Mouse (Mus musculus) intestine, postnatal 0 days (tissue): ENCODE data around the gene Aff4. TPM values are rescaled to one million over a fixed set of nuclear protein-coding genes. Genes with fewer than 3 reads are reported as not detected.
"Not testable (repeated sequence)": the region's sequence is repeated elsewhere in the genome, so short reads cannot be mapped to it uniquely, and the experiment has no call there.

Source experiments
- ATAC-seq: fragments of 200-750 bp; cut with Nextera tagmentation; 2 replicates; pipeline ENCODE4 v1.8.0; 2017; ENCODE audit warnings: mild to moderate bottlenecking, moderate TSS enrichment, moderate library complexity
- H3K27ac ChIP-seq: fragments of 300-500 bp; sonication (generic); 2 replicates; pipeline ENCODE4 v1.5.1; 2014; ENCODE audit warnings: mild to moderate bottlenecking, low read depth, low read length, moderate library complexity
- H3K27me3 ChIP-seq: fragments of 300-500 bp; sonication (generic); replicated peaks from 2 replicates; pipeline ENCODE4 v1.6.1; 2014; ENCODE audit warnings: low read length, mixed read lengths; ENCODE audit not compliant: control insufficient read depth, insufficient read depth
- H3K36me3 ChIP-seq: fragments of 300-500 bp; sonication (generic); 2 replicates; pipeline ENCODE4 v1.6.1; 2014; ENCODE audit warnings: mild to moderate bottlenecking, moderate library complexity; ENCODE audit not compliant: control insufficient read depth, insufficient read depth
- H3K4me1 ChIP-seq: fragments of 300-500 bp; sonication (generic); replicated peaks from 2 replicates; pipeline ENCODE4 v1.6.1; 2014; ENCODE audit warnings: antibody characterized with exemption, low read length, mixed read lengths; ENCODE audit not compliant: control insufficient read depth, insufficient read depth
- H3K4me2 ChIP-seq: fragments of 300-500 bp; sonication (generic); replicated peaks from 2 replicates; pipeline ENCODE4 v1.6.1; 2014; ENCODE audit warnings: low read depth, mild to moderate bottlenecking, moderate library complexity
- H3K4me3 ChIP-seq: fragments of 300-500 bp; sonication (generic); 2 replicates; pipeline ENCODE4 v1.5.1; 2014; ENCODE audit warnings: low read depth, low read length
- H3K9ac ChIP-seq: fragments of 300-500 bp; sonication (generic); 2 replicates; pipeline ENCODE4 v1.6.1; 2014; ENCODE audit warnings: mild to moderate bottlenecking, low read depth, low read length
- H3K9me3 ChIP-seq: fragments of 300-500 bp; sonication (generic); 2 replicates; pipeline ENCODE4 v1.6.1; 2016; ENCODE audit warnings: mixed run types; ENCODE audit not compliant: control insufficient read depth
- CTCF ChIP-seq: sonication (generic); IDR thresholded peaks from 2 replicates; pipeline ENCODE4 v1.5.1; 2016; ENCODE audit warnings: low read depth, mild to moderate bottlenecking, control low read depth, antibody characterized with exemption, moderate library complexity
- WGBS: fragments of 180-500 bp; shearing (Covaris S2); extraction: QIAGEN DNeasy Blood & Tissue Kit; methylation state at CpG from one replicate; pipeline ENCODE4 v1.1.7; 2014; 5-methylcytosine and 5-hydroxymethylcytosine counted together
- polyA plus RNA-seq: library from polyadenylated mRNA; unstranded; fragments of >200 nt; fragmentation: Nextera tagmentation; extraction: Ambion mirVana; gene quantifications from 2 replicates; pipeline ENCODE4 v1.2.1, GENCODE M21; 2015

Aff4 gene
- polyA plus RNA-seq, 1 experiment from 2014 or later = 19.0 TPM

DNA sequence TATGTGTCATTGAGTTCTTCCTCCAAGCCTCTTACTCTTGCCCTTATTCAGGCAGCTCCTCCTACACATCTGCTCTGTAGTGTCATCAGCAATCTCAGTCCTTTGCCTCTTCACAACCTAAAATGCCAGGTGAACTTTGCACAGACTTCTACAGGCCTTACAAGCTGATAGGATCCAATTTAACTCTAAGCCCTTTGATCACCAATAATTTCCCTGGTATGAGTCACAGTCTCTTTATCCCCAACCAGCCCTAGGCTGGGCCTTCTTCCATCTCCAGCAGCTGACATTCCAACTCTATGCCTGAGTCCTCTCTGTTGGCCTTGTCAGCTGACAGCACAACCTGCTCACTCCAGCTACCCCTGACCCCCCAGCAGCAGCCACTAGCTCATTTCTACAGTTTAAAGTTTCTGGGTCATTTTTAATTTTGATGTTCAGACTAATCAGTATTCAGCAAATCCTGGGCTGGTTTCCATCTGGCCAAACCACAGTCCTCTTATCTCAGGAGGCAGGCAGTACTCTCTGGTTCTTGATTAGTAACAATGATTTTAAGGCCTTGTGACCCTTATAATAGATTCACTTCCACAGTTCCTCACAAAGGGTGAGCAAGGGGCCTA is 42.3 kb upstream of the Aff4 start:
- Histone ChIP-seq H3K27me3 (no peaks in the 10 kb centered on the region), H3K4me2 (no peak overlapping the region)
- ATAC-seq = peak; percentile 87

DNA sequence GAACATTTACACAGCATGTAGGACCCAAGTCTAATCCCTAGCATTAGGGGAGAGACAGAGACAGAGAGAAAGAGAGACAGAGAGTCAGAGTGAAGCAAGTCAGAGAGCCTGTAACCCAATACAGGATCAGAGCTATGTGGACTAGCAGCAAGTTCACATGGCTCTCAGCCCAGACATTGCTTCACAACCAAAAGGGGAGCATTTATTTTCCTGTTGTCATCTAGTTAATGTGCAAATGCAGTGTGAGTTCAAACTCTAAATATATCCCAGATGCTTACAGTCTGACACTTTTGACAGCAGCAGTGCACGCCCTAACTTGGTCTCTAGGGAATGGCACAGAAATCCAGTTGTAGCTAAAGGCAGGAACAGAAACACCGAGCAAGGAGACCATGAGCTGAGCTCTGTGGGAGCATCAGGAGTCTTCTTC is 41.7 kb upstream of the Aff4 start:
- Histone ChIP-seq H3K27ac (peak overlapping the region; percentile 82), H3K27me3 (no peaks in the 10 kb centered on the region), H3K36me3 (no peaks in the 10 kb centered on the region), H3K4me3 (no peak overlapping the region), H3K9ac (no peak overlapping the region), H3K4me2 (no peak overlapping the region), H3K9me3 (no peaks in the 10 kb centered on the region), H3K4me1 (peaks cover 10% of the 10 kb centered on the region; the same call in 1 of the 2 replicates)
- TF ChIP-seq CTCF = no peak
- ATAC-seq = 0 out of 2 replicates have a peak, but pooled peaks have one; percentile 6
- WGBS = 43% methylated on average over 2 of the region's 2 CpGs

More for the DNA sequence above, 42.3 kb upstream of the Aff4 start:
- Histone ChIP-seq H3K4me3 (no peak overlapping the region), H3K27ac (peak overlapping the region; percentile 82), H3K36me3 (no peaks in the 10 kb centered on the region), H3K4me1 (peaks cover 10% of the 10 kb centered on the region; the same call in 1 of the 2 replicates), H3K9me3 (no peaks in the 10 kb centered on the region), H3K9ac (no peak overlapping the region)
- no peak for TF ChIP-seq CTCF

DNA sequence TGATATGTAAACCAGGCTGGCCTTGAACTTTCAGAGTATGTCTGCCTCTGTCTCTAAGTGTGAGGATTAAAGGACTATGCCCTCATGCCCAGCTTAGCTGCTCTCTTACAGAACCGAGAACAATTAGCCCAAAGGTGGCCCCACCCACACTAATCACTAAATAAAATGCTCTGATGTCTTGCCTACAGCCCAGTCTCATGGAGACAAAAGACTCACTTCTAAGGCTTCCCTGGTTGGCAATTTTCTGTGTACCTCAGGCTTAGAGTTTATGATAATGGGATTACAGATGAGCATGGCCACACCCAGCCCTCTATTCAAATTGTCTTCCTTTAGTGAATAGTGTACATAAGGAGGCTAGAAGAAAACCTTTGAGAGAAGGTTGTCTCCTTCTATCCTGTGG is 39.2 kb upstream of the Aff4 start:
- ATAC-seq = no peak
- TF ChIP-seq CTCF = no peak
- H3K27me3 ChIP-seq = no peaks in the 10 kb centered on the region
- 28% methylated on average over 1 of the region's 1 CpGs for WGBS
- H3K36me3 ChIP-seq = no peaks in the 10 kb centered on the region
- peaks cover 10% of the 10 kb centered on the region; the same call in 1 of the 2 replicates for H3K4me1 ChIP-seq
- no peak overlapping the region for H3K27ac ChIP-seq
- H3K4me2 ChIP-seq = no peak overlapping the region
- H3K4me3 ChIP-seq = no peak overlapping the region
- no peaks in the 10 kb centered on the region for H3K9me3 ChIP-seq
- no peak overlapping the region for H3K9ac ChIP-seq

DNA sequence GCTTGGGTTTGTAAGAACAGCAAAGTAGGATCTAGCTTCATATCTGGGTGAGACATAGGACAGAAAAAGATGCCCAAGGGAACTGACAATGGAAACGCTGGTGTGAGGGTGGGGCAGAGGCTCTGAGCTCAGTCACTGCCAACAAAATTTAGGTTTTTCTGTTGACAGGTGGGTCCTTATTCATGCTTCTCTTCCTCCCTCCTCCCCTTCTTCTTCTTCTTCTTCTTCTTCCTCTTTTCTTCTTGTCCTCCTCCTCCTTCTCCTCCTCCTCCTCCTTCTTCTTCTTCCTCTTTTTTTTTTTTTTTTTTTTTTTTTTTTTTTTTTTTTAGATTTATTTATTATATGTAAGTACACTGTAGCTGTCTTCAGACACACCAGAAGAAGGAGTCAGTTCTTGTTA is 37.8 kb upstream of the Aff4 start:
- H3K4me2 ChIP-seq, H3K36me3 ChIP-seq, H3K9me3 ChIP-seq, H3K9ac ChIP-seq, H3K4me3 ChIP-seq, H3K4me1 ChIP-seq, ATAC-seq, H3K27ac ChIP-seq, H3K27me3 ChIP-seq: not testable (repeated sequence)
- WGBS = 78% methylated on average over 1 of the region's 1 CpGs

DNA sequence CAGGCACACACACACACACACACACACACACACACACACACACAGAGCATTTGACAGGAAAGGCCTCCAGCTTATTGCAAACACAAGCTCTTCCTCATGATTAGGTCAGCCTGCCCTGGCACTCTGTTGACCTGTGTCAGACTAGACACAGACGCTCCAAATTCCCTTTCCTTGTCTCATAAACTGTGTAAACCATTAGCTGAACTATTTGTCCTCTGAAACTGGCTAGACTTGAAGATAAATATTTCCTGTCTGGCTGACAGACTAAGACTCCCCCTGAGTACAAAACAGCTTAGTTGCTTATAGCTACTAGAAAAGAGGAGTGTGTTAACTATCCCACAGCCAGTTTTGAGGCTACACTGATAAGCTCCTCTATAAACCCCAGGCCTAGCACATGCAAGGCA is 35.9 kb upstream of the Aff4 start:
- WGBS = 5% methylated on average over 1 of the region's 1 CpGs
- ATAC-seq = peak; percentile 67
- TF ChIP-seq CTCF = no peak
- Histone ChIP-seq H3K4me2 (no peak overlapping the region), H3K27ac (no peak overlapping the region), H3K9ac (no peak overlapping the region), H3K4me3 (no peak overlapping the region), H3K27me3 (no peaks in the 10 kb centered on the region), H3K36me3 (no peaks in the 10 kb centered on the region), H3K4me1 (no peaks in the 10 kb centered on the region), H3K9me3 (no peaks in the 10 kb centered on the region)

DNA sequence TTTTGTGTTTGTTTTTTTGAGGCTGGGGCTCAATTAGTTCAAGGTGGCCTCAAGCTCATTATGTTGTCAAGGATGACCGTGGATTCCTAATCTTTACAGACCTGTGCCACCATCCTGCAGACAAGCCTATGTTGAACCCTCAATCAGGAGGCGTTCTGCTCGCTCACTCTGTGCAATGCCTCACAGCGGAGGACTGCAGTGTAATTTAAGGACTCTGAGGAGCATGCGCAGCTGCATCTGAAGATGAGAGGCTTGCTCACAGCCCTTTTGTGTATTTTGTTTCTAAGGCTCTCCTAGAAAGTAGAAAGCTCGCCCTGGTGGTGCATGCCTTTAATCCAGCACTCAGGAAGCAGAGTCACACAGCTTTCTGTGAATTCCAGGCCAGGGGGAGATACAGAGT is 33.6 kb upstream of the Aff4 start:
- ATAC-seq = no peak
- no peak for TF ChIP-seq CTCF
- no peak overlapping the region for H3K27ac ChIP-seq
- no peak overlapping the region for H3K4me2 ChIP-seq
- H3K9ac ChIP-seq = no peak overlapping the region
- H3K4me3 ChIP-seq = no peak overlapping the region
- H3K9me3 ChIP-seq = no peaks in the 10 kb centered on the region
- H3K4me1 ChIP-seq = no peaks in the 10 kb centered on the region
- no peaks in the 10 kb centered on the region for H3K27me3 ChIP-seq
- 63% methylated on average over 6 of the region's 6 CpGs for WGBS
- no peaks in the 10 kb centered on the region for H3K36me3 ChIP-seq

DNA sequence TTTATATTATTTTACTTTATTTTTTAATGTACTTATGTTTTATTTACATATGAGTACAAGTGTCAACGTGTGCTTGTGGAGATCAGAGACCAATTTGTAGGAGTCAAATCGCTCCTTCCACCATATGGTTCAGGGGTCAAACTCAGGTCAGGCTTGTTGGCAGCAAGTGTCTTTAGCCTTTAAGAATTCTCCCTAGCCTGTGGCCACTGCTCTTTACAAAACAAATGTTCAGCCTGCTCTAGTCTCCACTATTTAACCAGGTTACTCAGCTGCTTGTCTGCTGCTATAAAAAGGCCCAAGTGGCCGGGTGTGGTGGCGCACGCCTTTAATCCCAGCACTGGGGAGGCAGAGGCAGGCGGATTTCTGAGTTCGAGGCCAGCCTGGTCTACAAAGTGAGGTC is 32.6 kb upstream of the Aff4 start:
- Histone ChIP-seq H3K4me3 (no peak overlapping the region), H3K27ac (no peak overlapping the region), H3K36me3 (no peaks in the 10 kb centered on the region), H3K4me2 (no peak overlapping the region), H3K9me3 (no peaks in the 10 kb centered on the region), H3K4me1 (no peaks in the 10 kb centered on the region), H3K27me3 (no peaks in the 10 kb centered on the region), H3K9ac (no peak overlapping the region)
- 77% methylated on average over 7 of the region's 7 CpGs for WGBS
- TF ChIP-seq CTCF = no peak
- ATAC-seq = no peak

DNA sequence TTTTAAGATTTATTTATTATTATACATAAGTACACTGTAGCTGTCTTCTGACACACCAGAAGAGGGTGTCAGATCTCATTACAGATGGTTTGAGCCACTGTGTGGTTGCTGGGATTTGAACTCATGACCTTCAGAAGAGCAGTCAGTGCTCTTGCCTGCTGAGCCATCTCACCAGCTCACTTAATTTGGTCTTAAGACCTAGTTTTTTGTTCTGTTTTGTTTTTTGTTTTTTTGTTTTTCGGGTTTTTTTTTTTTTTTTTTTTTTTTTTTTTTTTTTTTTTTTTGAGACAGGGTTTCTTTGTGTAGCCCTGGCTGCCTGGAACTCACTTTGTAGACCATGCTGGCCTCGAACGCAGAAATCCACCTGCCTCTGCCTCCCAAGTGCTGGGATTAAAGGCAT is 32.1 kb upstream of the Aff4 start:
- not testable (repeated sequence) for H3K4me3 ChIP-seq, H3K9ac ChIP-seq, ATAC-seq, H3K4me1 ChIP-seq, H3K27ac ChIP-seq, H3K27me3 ChIP-seq, H3K9me3 ChIP-seq, H3K36me3 ChIP-seq, H3K4me2 ChIP-seq
- WGBS = 84% methylated on average over 3 of the region's 3 CpGs

DNA sequence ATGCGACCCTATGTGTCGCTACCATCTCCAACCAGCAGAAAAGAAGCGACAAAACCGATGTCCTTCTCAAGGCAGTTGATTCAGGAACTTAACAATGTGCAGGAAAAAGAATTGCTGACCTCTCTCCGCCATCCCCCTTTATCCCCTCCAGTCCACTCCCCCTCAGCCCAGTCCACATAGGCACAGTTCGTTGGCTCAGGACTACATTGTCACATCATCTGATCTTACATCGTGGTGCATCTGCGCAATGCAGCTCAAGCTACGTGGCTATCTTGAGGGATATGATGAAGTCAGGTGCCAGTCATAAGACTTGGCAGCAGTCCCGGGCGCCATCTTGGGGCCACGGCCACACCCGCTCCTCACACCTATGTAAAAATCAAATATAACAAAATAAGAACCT is 30.8 kb upstream of the Aff4 start:
- H3K4me1 ChIP-seq, H3K27me3 ChIP-seq, H3K4me3 ChIP-seq, H3K9me3 ChIP-seq, H3K4me2 ChIP-seq, H3K27ac ChIP-seq, H3K36me3 ChIP-seq, H3K9ac ChIP-seq, ATAC-seq: not testable (repeated sequence)
- WGBS = 86% methylated on average over 13 of the region's 13 CpGs
